Mouse (Mus musculus) forebrain, embryonic 16.5 days (tissue): ENCODE measurements at regions not wholly inside any gene's neighbourhood (a gene's known extent, or its start where the extent isn't known, plus 50 kb on each side); places are given as distances from the start of the nearest gene placed in this dataset.

Experiments used
- ATAC-seq: fragments of 200-750 bp; cut with Nextera tagmentation; 2 replicates; pipeline ENCODE4 v1.8.0; 2017; ENCODE audit warnings: mild to moderate bottlenecking, moderate library complexity
- H3K27ac ChIP-seq: fragments of 300-500 bp; sonication (generic); 2 replicates; pipeline ENCODE4 v1.5.1; 2014; ENCODE audit warnings: low read length, control low read depth
- H3K27me3 ChIP-seq: fragments of 300-500 bp; sonication (generic); replicated peaks from 2 replicates; pipeline ENCODE4 v1.6.1; 2014; ENCODE audit warnings: low read length; ENCODE audit not compliant: control insufficient read depth, insufficient read depth
- H3K36me3 ChIP-seq: fragments of 300-500 bp; sonication (generic); 2 replicates; pipeline ENCODE4 v1.6.1; 2014; ENCODE audit not compliant: control insufficient read depth, insufficient read depth
- H3K4me1 ChIP-seq: fragments of 300-500 bp; sonication (generic); replicated peaks from 2 replicates; pipeline ENCODE4 v1.6.1; 2014; ENCODE audit warnings: low read length; ENCODE audit not compliant: control insufficient read depth, insufficient read depth
- H3K4me2 ChIP-seq: fragments of 300-500 bp; sonication (generic); 2 replicates; pipeline ENCODE4 v1.6.1; 2014; ENCODE audit warnings: mild to moderate bottlenecking, low read length, control low read depth
- H3K4me3 ChIP-seq: fragments of 300-500 bp; sonication (generic); replicated peaks from 2 replicates; pipeline ENCODE4 v1.5.1; 2014; ENCODE audit warnings: mild to moderate bottlenecking, low read length, control low read depth
- H3K9ac ChIP-seq: fragments of 300-500 bp; sonication (generic); replicated peaks from 2 replicates; pipeline ENCODE4 v1.6.1; 2014; ENCODE audit warnings: low read depth, low read length, control low read depth
- H3K9me3 ChIP-seq: fragments of 300-500 bp; sonication (generic); 2 replicates; pipeline ENCODE4 v1.6.1; 2016; ENCODE audit warnings: low read length; ENCODE audit not compliant: control insufficient read depth
- WGBS: fragments of 180-500 bp; shearing (Covaris S2); extraction: QIAGEN DNeasy Blood & Tissue Kit; methylation state at CpG from one replicate; pipeline ENCODE4 v1.1.7; 2014; 5-methylcytosine and 5-hydroxymethylcytosine counted together

DNA sequence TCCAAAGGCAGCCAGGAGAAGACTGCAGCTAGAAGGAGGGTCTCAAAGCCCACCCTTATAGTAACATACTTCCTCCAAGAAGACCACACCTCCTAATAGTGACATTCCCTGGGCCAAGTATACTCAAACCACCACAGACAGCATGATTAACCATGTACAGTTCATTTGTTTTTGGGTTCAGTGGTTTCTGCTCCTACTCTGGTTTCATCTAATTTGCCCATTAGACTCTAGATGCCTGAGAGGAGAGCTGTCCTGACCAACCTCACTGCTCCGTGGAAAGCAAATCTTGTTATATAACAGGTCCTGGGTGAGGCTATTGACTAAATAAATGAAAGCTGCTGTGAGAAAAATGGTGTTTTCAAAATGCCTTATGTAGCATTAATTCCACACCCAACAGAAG, 272.2 kb downstream of the Hace1 start:
- Histone ChIP-seq H3K4me2 (no peak overlapping the region), H3K27me3 (no peaks in the 10 kb centered on the region), H3K36me3 (no peaks in the 10 kb centered on the region), H3K9ac (no peak overlapping the region), H3K27ac (no peak overlapping the region), H3K4me1 (0 out of 2 replicates have a peak, but pooled peaks cover 3% of the 10 kb centered on the region), H3K4me3 (no peak overlapping the region), H3K9me3 (no peaks in the 10 kb centered on the region)
- WGBS, result 72% methylated on average over 1 of the region's 1 CpGs
- no peak for ATAC-seq

DNA sequence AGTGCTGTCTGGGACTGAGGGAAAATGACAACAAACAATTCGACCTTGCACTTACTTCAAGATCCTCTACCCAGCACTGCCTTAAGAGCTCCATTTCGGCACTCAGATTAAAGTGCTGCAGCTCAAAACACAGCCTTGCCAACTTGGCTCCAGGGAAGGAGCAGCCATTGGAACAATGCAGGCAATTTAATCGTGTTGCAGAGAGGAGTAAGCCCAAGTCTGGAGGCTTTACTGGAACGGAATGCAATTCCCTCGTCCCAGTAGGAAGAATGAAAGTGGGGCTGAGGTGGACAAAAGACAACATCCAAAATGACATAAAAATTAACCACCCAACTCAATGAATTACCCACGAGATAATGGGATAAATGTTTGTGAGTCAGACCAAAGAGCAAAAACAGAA, 273.0 kb downstream of the Hace1 start:
- peak; percentile 40; the same call in 1 of the 2 replicates for ATAC-seq
- Histone ChIP-seq H3K4me2 (no peak overlapping the region), H3K4me1 (0 out of 2 replicates have a peak, but pooled peaks cover 3% of the 10 kb centered on the region), H3K36me3 (no peaks in the 10 kb centered on the region), H3K9me3 (no peaks in the 10 kb centered on the region), H3K9ac (no peak overlapping the region), H3K4me3 (no peak overlapping the region), H3K27me3 (no peaks in the 10 kb centered on the region), H3K27ac (no peak overlapping the region)
- 31% methylated on average over 6 of the region's 6 CpGs for WGBS

DNA sequence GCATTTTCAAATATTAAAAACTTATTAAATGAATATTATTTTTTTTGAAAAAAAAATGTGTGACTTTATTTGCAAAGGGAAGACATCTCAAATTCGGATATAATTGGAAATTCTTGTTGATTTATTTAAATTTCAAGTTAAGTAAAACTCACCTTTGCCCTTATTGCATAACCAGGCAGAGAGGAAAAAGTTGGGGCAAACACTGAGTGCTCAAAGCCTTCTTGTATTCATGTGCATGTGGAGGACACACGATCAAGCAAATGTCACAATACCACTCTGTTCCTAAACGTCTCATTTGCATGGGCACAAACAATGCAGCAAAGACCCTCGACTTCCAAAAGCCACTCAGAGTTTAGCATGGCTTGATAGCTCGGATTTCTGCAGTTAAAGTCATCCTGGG, 275.1 kb downstream of the Hace1 start:
- H3K27ac ChIP-seq, result no peak overlapping the region
- no peaks in the 10 kb centered on the region for H3K9me3 ChIP-seq
- H3K4me2 ChIP-seq, result no peak overlapping the region
- no peak overlapping the region for H3K4me3 ChIP-seq
- 0 out of 2 replicates have a peak, but pooled peaks cover 3% of the 10 kb centered on the region for H3K4me1 ChIP-seq
- WGBS, result 43% methylated on average over 5 of the region's 5 CpGs
- H3K36me3 ChIP-seq, result no peaks in the 10 kb centered on the region
- ATAC-seq, result no peak
- H3K9ac ChIP-seq, result no peak overlapping the region
- no peaks in the 10 kb centered on the region for H3K27me3 ChIP-seq

DNA sequence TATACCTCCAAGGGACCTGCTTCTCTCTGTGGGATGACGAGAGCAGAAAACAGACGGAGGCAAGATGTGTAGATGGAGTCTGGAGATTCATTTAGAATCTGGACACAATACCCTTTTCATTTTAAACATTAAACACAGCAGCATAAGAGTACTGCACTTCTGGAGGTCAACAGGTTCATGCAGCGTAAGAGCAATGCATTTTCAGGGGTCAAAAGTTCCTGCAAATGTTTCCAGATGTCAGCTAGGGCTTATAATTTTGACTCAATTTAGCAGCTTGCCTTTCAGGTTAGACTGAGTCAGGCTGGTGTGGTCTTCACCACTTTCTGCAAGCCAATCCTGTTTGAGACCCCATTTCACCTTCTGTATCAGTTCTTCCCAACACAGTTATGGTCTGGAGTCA, 277.9 kb downstream of the Hace1 start:
- H3K36me3 ChIP-seq, result no peaks in the 10 kb centered on the region
- no peaks in the 10 kb centered on the region for H3K9me3 ChIP-seq
- H3K27ac ChIP-seq, result no peak overlapping the region
- 78% methylated on average over 3 of the region's 3 CpGs for WGBS
- no peak for ATAC-seq
- H3K4me2 ChIP-seq, result no peak overlapping the region
- H3K4me1 ChIP-seq, result 0 out of 2 replicates have a peak, but pooled peaks cover 2% of the 10 kb centered on the region
- H3K9ac ChIP-seq, result no peak overlapping the region
- H3K27me3 ChIP-seq, result no peaks in the 10 kb centered on the region
- no peak overlapping the region for H3K4me3 ChIP-seq

GRCm38 (mm10) chr10:45859137-45859536, 281.5 kb downstream of the Hace1 start:
- H3K36me3 ChIP-seq, result no peaks in the 10 kb centered on the region
- no peak for ATAC-seq
- H3K4me2 ChIP-seq, result no peak overlapping the region
- no peaks in the 10 kb centered on the region for H3K4me1 ChIP-seq
- H3K4me3 ChIP-seq, result no peak overlapping the region
- no peak overlapping the region for H3K27ac ChIP-seq
- 79% methylated on average over 3 of the region's 3 CpGs for WGBS
- no peak overlapping the region for H3K9ac ChIP-seq
- no peaks in the 10 kb centered on the region for H3K27me3 ChIP-seq
- no peaks in the 10 kb centered on the region for H3K9me3 ChIP-seq

GRCm38 (mm10) chr10:45859909-45860308, 282.3 kb downstream of the Hace1 start:
- WGBS, result 32% methylated on average over 4 of the region's 4 CpGs
- H3K4me1 ChIP-seq, result no peaks in the 10 kb centered on the region
- no peak overlapping the region for H3K4me2 ChIP-seq
- H3K9me3 ChIP-seq, result no peaks in the 10 kb centered on the region
- no peak for ATAC-seq
- no peaks in the 10 kb centered on the region for H3K27me3 ChIP-seq
- H3K4me3 ChIP-seq, result no peak overlapping the region
- no peak overlapping the region for H3K9ac ChIP-seq
- no peaks in the 10 kb centered on the region for H3K36me3 ChIP-seq
- H3K27ac ChIP-seq, result no peak overlapping the region

DNA sequence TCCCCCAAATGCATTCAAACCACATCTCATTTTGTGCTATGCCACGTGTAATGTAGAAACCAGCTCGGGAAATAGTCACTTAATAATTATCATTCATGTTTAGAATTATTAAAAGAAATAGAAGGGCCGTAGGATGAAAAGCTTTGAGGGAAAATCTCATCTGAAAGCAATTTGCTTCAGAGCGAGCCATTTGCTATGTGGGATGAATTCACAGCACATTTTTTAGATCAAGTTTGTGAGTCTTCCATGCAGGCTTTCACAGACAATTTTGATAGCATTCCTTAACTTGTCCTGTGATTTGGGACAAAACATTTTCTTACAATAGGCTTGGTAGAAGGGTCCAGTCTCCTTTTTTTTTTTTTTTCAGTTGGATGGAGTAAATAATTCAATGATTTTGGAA, 283.1 kb downstream of the Hace1 start:
- Histone ChIP-seq H3K9ac (no peak overlapping the region), H3K27ac (no peak overlapping the region), H3K9me3 (no peaks in the 10 kb centered on the region), H3K4me1 (no peaks in the 10 kb centered on the region), H3K36me3 (no peaks in the 10 kb centered on the region), H3K4me2 (no peak overlapping the region), H3K4me3 (no peak overlapping the region), H3K27me3 (no peaks in the 10 kb centered on the region)
- 53% methylated on average over 4 of the region's 4 CpGs for WGBS
- no peak for ATAC-seq

DNA sequence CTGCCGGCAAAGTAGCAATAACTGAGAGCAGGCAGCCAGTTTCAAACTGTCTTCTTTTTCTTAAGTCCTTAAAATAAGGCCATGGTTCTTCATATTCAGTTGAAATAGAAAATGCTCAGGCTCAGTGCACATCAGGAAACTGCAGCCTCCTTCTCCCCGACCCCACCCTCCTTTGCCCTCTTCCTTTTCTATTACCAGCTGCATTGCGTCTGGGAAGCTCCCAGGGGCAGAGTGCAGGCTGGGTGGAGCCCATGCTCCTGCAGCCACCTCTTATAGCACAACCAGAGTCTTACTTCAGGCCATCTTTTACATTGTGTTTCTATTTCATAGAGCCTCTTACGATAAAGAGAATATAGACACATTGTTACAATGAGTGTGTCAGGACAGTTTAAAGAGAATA, 288.2 kb downstream of the Hace1 start:
- Histone ChIP-seq H3K9ac (no peak overlapping the region), H3K27me3 (no peaks in the 10 kb centered on the region), H3K4me2 (no peak overlapping the region), H3K27ac (no peak overlapping the region), H3K36me3 (no peaks in the 10 kb centered on the region), H3K9me3 (no peaks in the 10 kb centered on the region), H3K4me1 (no peaks in the 10 kb centered on the region), H3K4me3 (no peak overlapping the region)
- ATAC-seq, result no peak
- whole genome bisulfite sequencing, result 57% methylated on average over 4 of the region's 4 CpGs

DNA sequence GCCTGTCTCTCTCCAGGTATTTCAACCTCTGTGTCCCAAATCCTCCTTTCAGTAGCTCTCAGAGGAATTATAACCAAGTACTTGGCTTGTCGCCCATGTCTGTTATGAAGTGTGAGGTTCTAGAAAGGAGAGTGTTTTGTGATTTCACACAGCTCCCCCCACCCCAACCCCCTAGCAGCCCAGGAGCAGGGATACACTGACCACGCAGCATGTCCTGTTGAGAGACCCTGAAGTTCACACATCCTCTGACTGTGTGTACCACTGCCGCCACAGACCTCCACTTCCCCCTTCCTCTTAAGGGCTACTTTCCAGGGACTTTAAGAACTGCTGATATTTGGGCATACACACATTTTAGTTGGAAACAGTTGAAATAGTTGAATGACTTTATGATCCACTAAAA, 289.2 kb downstream of the Hace1 start:
- Histone ChIP-seq H3K4me2 (no peak overlapping the region), H3K36me3 (no peaks in the 10 kb centered on the region), H3K9me3 (no peaks in the 10 kb centered on the region), H3K27ac (no peak overlapping the region), H3K27me3 (no peaks in the 10 kb centered on the region), H3K4me3 (no peak overlapping the region), H3K4me1 (no peaks in the 10 kb centered on the region), H3K9ac (no peak overlapping the region)
- ATAC-seq, result no peak
- WGBS, result 83% methylated on average over 3 of the region's 3 CpGs

GRCm38 (mm10) chr10:45871028-45871427, 293.4 kb downstream of the Hace1 start:
- ATAC-seq, result no peak
- no peaks in the 10 kb centered on the region for H3K4me1 ChIP-seq

More at GRCm38 (mm10) chr10:45871028-45871427, 293.4 kb downstream of the Hace1 start:
- no peaks in the 10 kb centered on the region for H3K27me3 ChIP-seq
- no peak overlapping the region for H3K27ac ChIP-seq
- no peak overlapping the region for H3K4me3 ChIP-seq
- no peaks in the 10 kb centered on the region for H3K36me3 ChIP-seq
- H3K9ac ChIP-seq, result no peak overlapping the region
- 74% methylated on average over 4 of the region's 4 CpGs for WGBS
- no peaks in the 10 kb centered on the region for H3K9me3 ChIP-seq
- no peak overlapping the region for H3K4me2 ChIP-seq
